Mouse (Mus musculus): Measurements from ENCODE around the gene Nqo2.

The Nqo2 gene

GRCm38 (mm10) chr13:33995197-33995596, 30.7 kb downstream of the Nqo2 start:
- peak; percentile 82 for DNase-seq (ENCODE audit: low spot score)

DNA sequence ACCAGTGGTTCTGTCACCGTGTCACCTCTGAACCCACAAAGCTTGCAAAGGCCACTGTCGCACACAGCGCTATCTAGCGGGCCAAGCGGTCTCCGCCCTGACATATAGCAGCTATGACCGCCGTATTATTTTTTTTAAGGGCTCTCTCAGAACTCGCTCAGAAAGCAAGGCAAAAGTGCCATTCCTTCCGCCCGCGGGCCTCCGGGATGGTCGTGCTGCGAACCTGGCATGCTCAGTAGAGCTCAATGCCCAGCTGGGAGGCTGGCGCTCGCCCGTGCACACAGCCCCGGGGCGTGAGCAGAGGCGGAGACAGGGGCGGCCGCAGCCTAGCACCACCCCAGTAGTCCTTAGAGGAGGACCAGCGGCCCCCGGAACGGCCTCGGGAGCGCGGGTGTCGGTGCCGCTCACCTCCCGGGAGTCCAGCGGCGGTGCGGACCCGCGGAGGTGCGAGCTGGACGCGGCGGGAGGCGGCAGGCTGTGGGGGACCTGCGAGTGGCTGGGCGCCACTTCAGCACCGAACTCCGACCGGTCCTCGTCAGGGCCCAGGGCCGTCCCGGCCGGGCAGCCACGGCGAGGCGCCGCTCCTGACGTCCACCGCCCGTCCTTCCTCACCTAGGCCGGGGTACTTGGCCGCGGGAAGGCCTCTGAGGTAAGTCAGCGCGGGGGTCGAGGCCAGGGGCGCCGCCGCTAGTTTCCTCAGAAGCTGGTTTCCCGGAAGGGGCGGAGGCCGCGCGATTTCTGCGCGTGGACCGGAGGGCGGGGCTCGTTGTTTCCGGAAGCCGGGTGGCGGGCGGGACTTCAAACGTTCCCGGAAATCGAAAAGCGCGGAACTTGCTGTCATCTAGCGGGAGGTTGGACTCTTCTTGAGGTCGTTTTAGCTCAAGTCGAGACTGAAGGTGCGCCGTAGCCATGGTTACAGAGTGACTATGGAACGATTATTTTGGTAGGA, 37.8 kb downstream of the Nqo2 start, which contains the start of the genes Ripk1 and Serpinb6a:
Gene Ripk1 (plus strand): TSS at position 306 of the 949 bp plus-strand sequence.
Gene Serpinb6a (minus strand): TSS at position 737 of the 949 bp plus-strand sequence.
- peak; percentile 92 for DNase-seq (ENCODE audit: low spot score)

- no peak for DNase-seq (ENCODE audit: low spot score)
Measured at GRCm38 (mm10) chr13:34003058-34003457, 38.6 kb downstream of the Nqo2 start.

GRCm38 (mm10) chr13:34007234-34007633, 42.7 kb downstream of the Nqo2 start:
- no peak for DNase-seq (ENCODE audit: low spot score)

- DNase-seq (ENCODE audit: low spot score) = no peak
Measured at GRCm38 (mm10) chr13:34016927-34017569, 52.6 kb downstream of the Nqo2 start.

DNA sequence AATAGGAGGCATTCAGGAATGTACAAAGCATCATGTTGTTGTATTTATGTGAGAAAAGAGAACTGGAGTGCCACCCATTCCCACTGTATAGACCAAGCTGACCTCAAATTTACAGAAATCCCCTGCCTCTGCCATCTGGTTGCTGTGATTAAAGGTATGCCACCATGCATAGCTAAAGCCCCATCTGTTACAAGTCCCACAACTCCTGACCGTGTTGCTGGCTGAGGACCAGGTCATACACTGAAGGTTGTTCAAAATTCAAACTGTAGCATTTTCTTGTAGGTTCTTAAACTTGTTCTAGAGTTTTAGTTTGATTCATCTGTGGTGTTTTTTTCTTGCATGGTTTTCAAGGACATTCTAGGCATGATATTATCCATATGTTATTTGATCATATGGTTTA, 54.0 kb downstream of the Nqo2 start:
- no peak for DNase-seq (ENCODE audit: low spot score)

- DNase-seq (ENCODE audit: low spot score) = no peak
Measured at GRCm38 (mm10) chr13:34021998-34022397, 57.5 kb downstream of the Nqo2 start.

GRCm38 (mm10) chr13:34032041-34032440, 67.6 kb downstream of the Nqo2 start:
- DNase-seq (ENCODE audit: low spot score) = no peak

- no peak for DNase-seq (ENCODE audit: low spot score)
Measured at GRCm38 (mm10) chr13:34035424-34035823, 70.9 kb downstream of the Nqo2 start.

DNA sequence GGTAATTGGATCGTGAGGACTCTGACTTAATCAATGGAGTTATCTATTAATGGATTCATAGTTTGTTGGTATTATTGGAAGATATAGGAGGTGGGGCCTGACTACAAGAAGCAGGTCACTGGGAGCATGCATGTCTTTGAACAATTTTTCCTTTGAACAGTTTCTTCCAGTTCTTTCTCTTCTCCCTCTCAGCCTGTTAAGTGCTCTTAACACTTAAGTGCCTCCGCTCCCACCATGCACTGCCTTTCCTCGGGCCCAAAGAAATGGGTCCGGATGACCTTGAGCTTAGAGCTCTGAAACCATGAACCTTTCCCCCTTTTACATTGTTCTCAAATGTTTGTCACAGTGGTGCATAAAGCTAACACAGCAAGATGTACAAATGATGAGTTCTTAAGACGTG, 72.2 kb downstream of the Nqo2 start:
- no peak for DNase-seq (ENCODE audit: low spot score)

DNA sequence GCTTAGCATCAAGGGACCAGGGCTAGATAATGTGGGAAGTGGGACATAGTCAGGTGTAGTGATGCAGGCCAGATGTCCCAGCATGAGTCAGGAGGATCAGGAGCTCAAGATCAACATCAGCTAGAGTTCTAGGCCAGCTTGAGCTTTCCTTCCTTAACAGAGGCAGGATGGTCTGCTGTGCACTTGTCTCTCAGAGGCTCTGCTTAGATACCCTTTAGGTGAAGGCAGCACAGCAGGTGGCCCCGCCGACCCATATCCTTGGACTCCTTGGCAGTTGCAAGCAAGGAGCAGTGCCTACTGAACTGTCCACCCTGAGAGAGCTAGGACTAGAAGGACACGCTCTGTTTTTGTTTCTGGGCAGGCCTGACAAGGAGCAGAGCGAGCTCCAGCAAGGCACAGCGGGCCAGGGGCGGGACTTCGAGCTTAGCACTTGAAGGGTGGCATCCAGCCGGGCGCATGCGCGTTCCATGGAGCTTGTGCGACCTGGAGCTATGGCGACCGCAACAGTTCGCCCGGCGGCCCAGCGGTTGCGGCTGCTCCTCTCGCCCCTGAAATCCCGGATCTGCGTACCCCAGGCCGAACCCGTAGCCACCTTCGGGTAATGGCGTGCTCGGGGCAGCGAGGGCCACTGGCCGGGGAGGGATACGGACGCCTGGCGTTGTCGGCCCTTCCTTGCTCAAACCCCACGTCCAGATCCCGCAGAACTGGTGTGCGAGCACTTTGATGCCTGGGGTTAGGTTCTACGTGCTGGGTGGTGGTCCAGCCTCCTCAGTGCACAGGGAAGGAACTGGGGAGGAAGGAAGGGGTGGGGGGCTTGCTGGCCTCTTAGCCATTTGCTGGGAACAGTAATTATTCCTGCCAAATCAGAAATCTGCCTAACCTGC, 72.9 kb downstream of the Nqo2 start, which contains the start of gene Bphl:
Gene Bphl (plus strand): TSS at position 426 of the 884 bp plus-strand sequence.
- peak; percentile 97 for DNase-seq (ENCODE audit: low spot score)

DNA sequence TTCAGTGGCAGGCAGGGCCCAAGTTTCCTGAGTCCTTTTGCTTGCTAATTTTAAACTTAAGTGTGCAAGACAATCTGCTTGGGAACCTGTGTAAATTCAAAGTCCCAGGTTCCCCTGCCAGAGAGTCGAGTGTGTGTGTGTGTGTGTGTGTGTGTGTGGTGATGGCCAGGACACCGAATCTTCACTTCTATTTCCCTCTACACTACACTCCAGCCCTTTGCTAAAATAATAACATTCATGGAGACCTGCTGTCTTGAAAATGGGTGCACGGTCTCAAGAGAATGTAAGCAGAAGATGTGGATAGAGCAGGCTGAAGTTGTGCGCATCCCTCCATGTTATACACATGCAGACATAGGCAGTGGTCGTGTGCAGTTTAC, 73.6 kb downstream of the Nqo2 start:
- DNase-seq (ENCODE audit: low spot score) = no peak
